Mouse (Mus musculus) 3T3-L1 (cell line): ENCODE measurements at regions not wholly inside any gene's neighbourhood (a gene's known extent, or its start where the extent isn't known, plus 50 kb on each side); places are given as distances from the start of the nearest gene placed in this dataset.
A peak's percentile ranks its signal among the peaks of the same experiment; 100 is the strongest.
"Not testable (repeated sequence)": the region's sequence is repeated elsewhere in the genome, so short reads cannot be mapped to it uniquely, and the experiment has no call there.

ENCODE experiments used
- DNase-seq: peaks from one replicate; pipeline ENCODE4 v3.0.0-alpha.2; 2015; ENCODE audit warnings: low read depth, low spot score

- DNase-seq: not testable (repeated sequence)
Measured at GRCm38 (mm10) chr10:11801372-11802230, 458.4 kb downstream of the Epm2a start.

GRCm38 (mm10) chr10:11809255-11809654 lies 466.1 kb downstream of the Epm2a start:
- no peak for DNase-seq

GRCm38 (mm10) chr10:11822418-11822959 lies 479.3 kb downstream of the Epm2a start:
- DNase-seq: no peak

- DNase-seq: no peak
Measured at GRCm38 (mm10) chr10:11841094-11841493, 497.9 kb downstream of the Epm2a start.

GRCm38 (mm10) chr10:11841494-11841893 lies 498.3 kb downstream of the Epm2a start:
- DNase-seq: peak; percentile 1

GRCm38 (mm10) chr10:11846141-11846540 lies 502.9 kb downstream of the Epm2a start:
- DNase-seq: no peak

- DNase-seq: no peak
Measured at GRCm38 (mm10) chr10:11875145-11876131, 532.2 kb downstream of the Epm2a start.

- DNase-seq: no peak
Measured at GRCm38 (mm10) chr10:11886237-11886636, 543.0 kb downstream of the Epm2a start.

- DNase-seq: no peak
Measured at GRCm38 (mm10) chr10:11888953-11889352, 545.7 kb downstream of the Epm2a start.

GRCm38 (mm10) chr10:11922132-11922531 lies 578.9 kb downstream of the Epm2a start:
- no peak for DNase-seq

GRCm38 (mm10) chr10:11938164-11938563 lies 595.0 kb downstream of the Epm2a start:
- DNase-seq: no peak

GRCm38 (mm10) chr10:11942772-11943171 lies 599.6 kb downstream of the Epm2a start:
- DNase-seq: no peak

GRCm38 (mm10) chr10:11960327-11960922 lies 617.2 kb downstream of the Epm2a start:
- DNase-seq: no peak

GRCm38 (mm10) chr10:12004966-12005365 lies 661.8 kb downstream of the Epm2a start:
- DNase-seq: no peak

GRCm38 (mm10) chr10:12005889-12006288 lies 662.7 kb downstream of the Epm2a start:
- DNase-seq: peak; percentile 49

GRCm38 (mm10) chr10:12017286-12017685 lies 674.1 kb downstream of the Epm2a start:
- no peak for DNase-seq

GRCm38 (mm10) chr10:12018281-12018680 lies 675.1 kb downstream of the Epm2a start:
- DNase-seq: no peak

GRCm38 (mm10) chr10:12019159-12019779 lies 676.1 kb downstream of the Epm2a start:
- DNase-seq: peak; percentile 51

GRCm38 (mm10) chr10:12020576-12020975 lies 677.4 kb downstream of the Epm2a start:
- DNase-seq: no peak

- no peak for DNase-seq
Measured at GRCm38 (mm10) chr10:12035159-12035558, 692.0 kb downstream of the Epm2a start.

GRCm38 (mm10) chr10:12045937-12046336 lies 702.7 kb downstream of the Epm2a start:
- peak; percentile 54 for DNase-seq
